Mouse (Mus musculus) urinary bladder, postnatal 25 days (tissue): ENCODE data around the gene Accs.

Experiments
- DNase-seq: peaks from one replicate; pipeline ENCODE4 v3.0.0; 2022; ENCODE audit warnings: low spot score

The Accs gene

GRCm38 (mm10) chr2:93858845-93859244 lies 9.1 kb upstream of the Accs start:
- DNase-seq = no peak

GRCm38 (mm10) chr2:93851303-93851702 lies 1.6 kb upstream of the Accs start:
- no peak for DNase-seq

GRCm38 (mm10) chr2:93850317-93850944 lies 688 bp upstream of the Accs start:
- DNase-seq = no peak

- DNase-seq = no peak
Measured at GRCm38 (mm10) chr2:93841349-93841748, 8.4 kb downstream of the Accs start.

GRCm38 (mm10) chr2:93840109-93840508 lies 9.6 kb downstream of the Accs start:
- no peak for DNase-seq

GRCm38 (mm10) chr2:93838931-93839330 lies 10.8 kb downstream of the Accs start:
- DNase-seq = no peak

- no peak for DNase-seq
Measured at GRCm38 (mm10) chr2:93836232-93836785, 13.4 kb downstream of the Accs start.

GRCm38 (mm10) chr2:93835596-93835995 lies 14.1 kb downstream of the Accs start:
- no peak for DNase-seq

- peak; percentile 71 for DNase-seq
Measured at GRCm38 (mm10) chr2:93823519-93823918, 26.2 kb downstream of the Accs start.

GRCm38 (mm10) chr2:93822045-93822749 lies 27.5 kb downstream of the Accs start, which contains the start of gene Ext2:
Gene Ext2 (minus strand): TSS chr2:93822568.
- DNase-seq = peak; percentile 95

- no peak for DNase-seq
Measured at GRCm38 (mm10) chr2:93817791-93818190, 32.0 kb downstream of the Accs start.

GRCm38 (mm10) chr2:93813343-93813742 lies 36.4 kb downstream of the Accs start:
- no peak for DNase-seq

- peak; percentile 70 for DNase-seq
Measured at GRCm38 (mm10) chr2:93811812-93812211, 37.9 kb downstream of the Accs start.

- no peak for DNase-seq
Measured at GRCm38 (mm10) chr2:93809931-93810330, 39.8 kb downstream of the Accs start.

- DNase-seq = no peak
Measured at GRCm38 (mm10) chr2:93808071-93808470, 41.7 kb downstream of the Accs start.

GRCm38 (mm10) chr2:93807440-93807839 lies 42.3 kb downstream of the Accs start:
- no peak for DNase-seq

- DNase-seq = no peak
Measured at GRCm38 (mm10) chr2:93806487-93807201, 43.1 kb downstream of the Accs start.

GRCm38 (mm10) chr2:93805523-93805922 lies 44.2 kb downstream of the Accs start:
- no peak for DNase-seq

- DNase-seq = no peak
Measured at GRCm38 (mm10) chr2:93805066-93805465, 44.7 kb downstream of the Accs start.

GRCm38 (mm10) chr2:93802947-93803346 lies 46.8 kb downstream of the Accs start:
- DNase-seq = no peak

GRCm38 (mm10) chr2:93801097-93801496 lies 48.6 kb downstream of the Accs start:
- no peak for DNase-seq

GRCm38 (mm10) chr2:93797162-93797795 lies 52.5 kb downstream of the Accs start:
- DNase-seq = no peak
